Mouse (Mus musculus): ENCODE measurements around the gene Atrip. TPM values are rescaled to one million over a fixed set of nuclear protein-coding genes. Genes with fewer than 3 reads are reported as not detected.

The Atrip gene
- polyA plus RNA-seq, 1 experiment: 12.1 TPM

DNA sequence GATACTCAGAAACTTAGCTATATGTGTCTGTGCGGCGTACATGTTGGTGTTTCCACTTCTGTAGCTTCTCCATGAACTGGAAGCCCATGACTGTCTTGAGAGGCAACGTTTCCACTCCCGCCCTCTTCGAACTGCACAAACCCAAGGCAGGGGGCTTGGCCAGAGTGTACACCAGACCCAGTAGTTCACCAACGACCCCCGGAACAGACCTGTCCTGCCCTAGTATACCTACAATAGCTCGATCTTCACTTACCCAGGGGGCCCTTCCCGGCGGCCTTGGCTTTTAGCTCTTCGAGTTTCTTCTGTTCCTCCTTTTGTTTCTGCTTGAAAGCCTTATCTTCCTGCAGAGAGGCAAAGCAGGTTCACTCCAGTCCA, 7.8 kb upstream of the Atrip start:
- H3K4me1 ChIP-seq (ENCODE audit: control insufficient read depth, insufficient read depth, low read length): peaks cover 4% of the 10 kb centered on the region
- H3K4me3 ChIP-seq (ENCODE audit: control insufficient read depth, low read depth, low read length): peak overlapping the region; percentile 91
- H3K27ac ChIP-seq (ENCODE audit: control insufficient read depth, insufficient read depth, low read depth, low read length): no peak overlapping the region
- H3K36me3 ChIP-seq (ENCODE audit: control insufficient read depth, insufficient read depth, low read length): no peaks in the 10 kb centered on the region
- no peak for TF ChIP-seq POLR2A (IDR thresholded peaks at IDR 0.05; ENCODE audit: control insufficient read depth, low read depth, low read length)
- TF ChIP-seq CTCF (IDR thresholded peaks at IDR 0.05; ENCODE audit: control insufficient read depth, insufficient read depth, insufficient replicate concordance, low read depth, low read length): no peak
- H3K27me3 ChIP-seq (ENCODE audit: control insufficient read depth, insufficient read depth, low read length): no peaks in the 10 kb centered on the region

DNA sequence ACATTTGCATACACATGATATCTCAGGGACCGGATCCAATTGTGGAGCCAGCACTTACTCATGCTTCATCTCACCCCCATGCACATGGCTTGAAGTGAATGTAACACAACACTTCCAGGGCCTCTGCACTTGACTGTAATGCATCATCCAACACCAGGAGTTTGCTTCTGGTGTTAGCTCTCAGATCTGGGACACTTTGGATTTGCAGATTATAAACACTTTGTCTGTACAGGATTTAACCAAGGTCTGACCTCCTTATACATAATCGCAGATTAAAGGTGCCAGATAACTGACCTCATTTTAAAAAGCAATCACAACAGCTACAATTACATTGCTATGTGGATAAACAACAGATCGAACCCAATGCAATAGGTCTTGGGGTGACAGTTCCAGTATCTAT, 6.6 kb upstream of the Atrip start:
- H3K4me3 ChIP-seq (ENCODE audit: control insufficient read depth, low read depth, low read length): no peak overlapping the region

DNA sequence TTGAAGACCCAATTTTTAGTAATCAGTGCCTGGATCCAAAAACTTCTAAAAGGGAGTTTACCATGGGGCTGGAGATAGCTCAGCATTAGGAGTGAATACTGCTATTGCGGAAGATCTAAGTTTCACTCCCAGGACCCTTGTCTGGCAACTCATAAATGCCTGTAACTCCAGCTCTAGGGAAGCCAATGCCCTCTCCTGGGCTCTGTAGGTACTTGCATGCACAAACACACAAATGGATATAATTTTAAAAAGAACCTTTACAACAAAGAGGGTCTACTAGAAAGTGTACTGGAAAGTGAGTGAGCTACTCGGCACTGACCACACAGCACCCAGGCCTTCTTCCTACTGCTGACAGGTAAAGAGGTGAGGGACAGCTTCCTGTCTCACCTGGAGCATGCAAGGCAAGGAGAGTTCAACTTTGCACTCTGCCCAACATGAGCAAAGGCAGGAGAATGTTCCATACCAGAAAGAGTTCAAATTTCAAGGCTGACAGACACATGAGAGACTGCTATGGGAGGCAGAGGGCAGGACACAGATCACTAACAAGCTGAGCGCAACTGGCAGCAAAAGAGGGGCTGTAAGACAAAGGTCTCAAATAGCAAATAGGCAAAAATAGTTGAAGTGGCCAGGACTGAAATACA, 5.7 kb downstream of the Atrip start:
- Histone ChIP-seq H3K36me3 (ENCODE audit: control insufficient read depth, insufficient read depth, low read length) (peaks cover 4% of the 10 kb centered on the region), H3K27ac (ENCODE audit: control insufficient read depth, insufficient read depth, low read depth, low read length) (no peak overlapping the region), H3K4me1 (ENCODE audit: control insufficient read depth, insufficient read depth, low read length) (no peaks in the 10 kb centered on the region), H3K4me3 (ENCODE audit: control insufficient read depth, low read depth, low read length) (no peak overlapping the region), H3K27me3 (ENCODE audit: control insufficient read depth, insufficient read depth, low read length) (no peaks in the 10 kb centered on the region)
- TF ChIP-seq CTCF (IDR thresholded peaks at IDR 0.05; ENCODE audit: control insufficient read depth, insufficient read depth, insufficient replicate concordance, low read depth, low read length): no peak
- TF ChIP-seq POLR2A (IDR thresholded peaks at IDR 0.05; ENCODE audit: control insufficient read depth, low read depth, low read length): no peak

More for the DNA sequence above, 6.6 kb upstream of the Atrip start:
- peaks cover 4% of the 10 kb centered on the region for H3K4me1 ChIP-seq (ENCODE audit: control insufficient read depth, insufficient read depth, low read length)
- H3K27me3 ChIP-seq (ENCODE audit: control insufficient read depth, insufficient read depth, low read length): no peaks in the 10 kb centered on the region
- no peaks in the 10 kb centered on the region for H3K36me3 ChIP-seq (ENCODE audit: control insufficient read depth, insufficient read depth, low read length)
- H3K27ac ChIP-seq (ENCODE audit: control insufficient read depth, insufficient read depth, low read depth, low read length): no peak overlapping the region
- TF ChIP-seq POLR2A (IDR thresholded peaks at IDR 0.05; ENCODE audit: control insufficient read depth, low read depth, low read length) (no peak), CTCF (IDR thresholded peaks at IDR 0.05; ENCODE audit: control insufficient read depth, insufficient read depth, insufficient replicate concordance, low read depth, low read length) (no peak)

DNA sequence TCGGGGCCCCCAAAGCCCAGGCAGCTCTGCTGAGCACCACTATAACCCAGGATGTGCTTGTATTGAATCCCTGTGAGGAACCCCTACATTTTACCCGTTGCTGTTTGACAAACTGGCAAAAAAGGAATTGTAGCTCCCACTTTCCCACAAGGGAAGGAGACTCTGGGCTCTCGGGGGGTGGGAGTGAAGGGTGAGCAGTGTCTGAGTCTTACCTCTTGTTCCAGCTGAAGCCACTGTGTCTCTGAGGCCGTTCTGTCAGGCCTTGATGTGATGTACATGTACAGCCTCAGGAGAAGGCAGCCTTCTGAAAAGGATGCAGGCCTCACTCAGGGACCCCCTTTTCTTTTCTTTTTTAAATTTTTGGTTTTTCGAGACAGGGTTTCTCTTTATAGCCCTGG, 13.0 kb downstream of the Atrip start:
- no peak for TF ChIP-seq POLR2A (IDR thresholded peaks at IDR 0.05; ENCODE audit: control insufficient read depth, low read depth, low read length)
- Histone ChIP-seq H3K36me3 (ENCODE audit: control insufficient read depth, insufficient read depth, low read length) (no peaks in the 10 kb centered on the region), H3K4me1 (ENCODE audit: control insufficient read depth, insufficient read depth, low read length) (no peaks in the 10 kb centered on the region), H3K27ac (ENCODE audit: control insufficient read depth, insufficient read depth, low read depth, low read length) (no peak overlapping the region), H3K4me3 (ENCODE audit: control insufficient read depth, low read depth, low read length) (no peak overlapping the region), H3K27me3 (ENCODE audit: control insufficient read depth, insufficient read depth, low read length) (no peaks in the 10 kb centered on the region)

DNA sequence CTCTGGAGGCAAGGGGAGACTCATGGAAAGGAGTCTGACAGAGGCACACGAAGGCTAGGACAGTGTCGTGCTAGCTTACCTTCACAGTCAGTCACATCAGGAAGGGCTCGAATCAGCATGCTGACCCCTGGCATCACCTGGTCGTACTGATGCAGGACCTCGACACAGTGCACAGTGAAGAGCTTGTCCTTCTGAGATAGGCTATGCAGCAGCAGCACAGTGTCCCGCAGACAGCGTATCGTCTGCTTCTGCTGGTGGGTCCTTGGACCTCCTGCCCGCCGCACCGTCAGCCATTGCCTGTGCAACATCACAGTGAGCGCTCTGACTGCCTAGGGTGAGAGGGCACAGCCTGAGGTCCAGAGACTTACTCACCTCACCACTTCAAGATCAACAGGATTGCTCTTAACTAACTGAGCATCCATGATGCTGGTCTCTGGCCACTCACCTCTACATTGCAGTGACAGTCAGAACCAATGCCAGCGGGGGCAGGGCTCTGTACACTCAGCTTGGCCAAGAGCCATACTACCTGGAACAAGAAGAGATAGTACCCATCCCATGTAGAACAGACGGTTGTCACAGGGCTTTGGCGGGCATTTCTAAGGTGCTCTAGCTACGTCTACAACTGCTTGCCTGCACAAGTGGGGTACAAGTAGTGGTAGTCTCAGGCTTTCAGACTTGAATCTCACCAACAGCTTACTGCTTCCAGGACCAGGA, 13.6 kb downstream of the Atrip start:
- Histone ChIP-seq H3K4me3 (ENCODE audit: control insufficient read depth, low read depth, low read length) (no peak overlapping the region), H3K27me3 (ENCODE audit: control insufficient read depth, insufficient read depth, low read length) (no peaks in the 10 kb centered on the region), H3K4me1 (ENCODE audit: control insufficient read depth, insufficient read depth, low read length) (no peaks in the 10 kb centered on the region), H3K27ac (ENCODE audit: control insufficient read depth, insufficient read depth, low read depth, low read length) (no peak overlapping the region), H3K36me3 (ENCODE audit: control insufficient read depth, insufficient read depth, low read length) (no peaks in the 10 kb centered on the region)
- TF ChIP-seq CTCF (IDR thresholded peaks at IDR 0.05; ENCODE audit: control insufficient read depth, insufficient read depth, insufficient replicate concordance, low read depth, low read length) (no peak), POLR2A (IDR thresholded peaks at IDR 0.05; ENCODE audit: control insufficient read depth, low read depth, low read length) (no peak)

DNA sequence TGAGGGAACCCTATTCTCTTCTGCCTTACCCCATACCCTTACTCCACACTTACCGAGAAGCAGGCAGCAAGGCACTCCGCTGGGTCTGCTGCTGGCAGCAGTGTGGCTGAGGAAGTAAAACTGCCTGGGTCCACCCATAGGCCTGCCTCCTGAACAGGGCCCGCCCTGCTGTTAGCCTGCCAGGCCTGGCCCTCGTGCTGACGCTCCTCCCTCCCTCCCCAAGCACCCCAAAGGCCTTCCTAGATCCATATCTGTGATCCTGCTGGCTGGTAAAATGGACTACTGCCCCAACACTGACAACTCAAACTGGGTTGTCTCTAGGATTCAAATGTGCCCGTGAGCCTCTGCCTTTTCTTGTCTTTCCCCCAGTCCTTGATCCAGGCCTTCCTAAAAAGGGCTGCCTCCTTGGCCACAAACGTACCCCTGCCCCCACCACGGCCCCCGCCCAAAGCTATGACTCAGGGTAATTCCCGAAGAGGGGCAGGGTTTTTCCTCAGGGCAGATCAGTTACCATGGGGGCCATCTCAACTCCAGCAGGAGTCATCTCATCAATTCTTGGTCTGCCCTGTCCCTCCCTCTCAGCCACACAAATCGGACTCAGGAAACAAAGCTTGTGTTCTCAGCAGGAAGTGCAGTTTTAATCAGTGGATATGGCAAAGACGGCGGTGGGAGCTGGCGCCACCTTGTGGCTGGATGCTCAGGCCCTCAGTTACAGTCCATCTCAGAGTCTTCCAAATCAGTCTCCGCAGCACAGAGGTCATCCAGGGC, 14.6 kb downstream of the Atrip start, which contains the start of gene Trex1:
Gene Trex1 (minus strand): TSS at position 599 of the 768 bp plus-strand sequence.
- peak within 1 kb of the TSS; percentile 25 for H3K4me3 ChIP-seq (ENCODE audit: control insufficient read depth, low read depth, low read length)
- H3K36me3 ChIP-seq (ENCODE audit: control insufficient read depth, insufficient read depth, low read length): no peaks in the 10 kb centered on the region
- TF ChIP-seq CTCF (IDR thresholded peaks at IDR 0.05; ENCODE audit: control insufficient read depth, insufficient read depth, insufficient replicate concordance, low read depth, low read length) (peak; percentile 82), POLR2A (IDR thresholded peaks at IDR 0.05; ENCODE audit: control insufficient read depth, low read depth, low read length) (peak; percentile 70)
- peak within 1 kb of the TSS; percentile 16; the same call in 1 of the 2 replicates for H3K27ac ChIP-seq (ENCODE audit: control insufficient read depth, insufficient read depth, low read depth, low read length)
- H3K4me1 ChIP-seq (ENCODE audit: control insufficient read depth, insufficient read depth, low read length): no peaks in the 10 kb centered on the region
- no peaks in the 10 kb centered on the region for H3K27me3 ChIP-seq (ENCODE audit: control insufficient read depth, insufficient read depth, low read length)

Measured in testis, adult 2 months (tissue).